Mouse (Mus musculus): ENCODE measurements around the gene Borcs5. TPM values are rescaled to one million over a fixed set of nuclear protein-coding genes. Genes with fewer than 3 reads are reported as not detected.

Borcs5 gene
- polyA plus RNA-seq (2015; fragmentation: Illumina TruSeq; extraction: RNeasy Lipid Tissue Mini Kit (QIAGEN cat#74804); ENCODE audit: insufficient read depth, low replicate concordance): 4.8 TPM

DNA sequence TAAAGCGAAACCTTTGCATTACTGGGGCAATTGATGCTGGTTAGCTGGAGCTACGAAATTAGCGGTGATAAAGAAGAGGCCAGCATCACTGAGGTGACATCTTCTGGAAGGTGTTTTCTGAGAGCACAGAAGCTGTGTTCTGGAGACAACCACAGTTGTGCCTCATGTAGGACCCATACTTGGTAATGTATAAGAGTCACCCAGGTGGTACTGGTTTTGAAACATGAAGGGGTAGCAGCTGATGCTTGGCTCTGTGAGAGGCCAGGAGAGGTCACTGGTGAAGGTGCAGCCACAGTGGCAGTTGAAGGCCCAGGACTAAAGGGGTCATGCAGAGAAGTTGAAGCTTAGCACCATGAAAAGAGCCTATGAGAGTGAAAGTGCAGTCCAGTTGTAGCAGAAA lies at the start of gene Borcs5:
Borcs5 (plus strand) TSS at position 301 of the 400 bp plus-strand sequence.

DNA sequence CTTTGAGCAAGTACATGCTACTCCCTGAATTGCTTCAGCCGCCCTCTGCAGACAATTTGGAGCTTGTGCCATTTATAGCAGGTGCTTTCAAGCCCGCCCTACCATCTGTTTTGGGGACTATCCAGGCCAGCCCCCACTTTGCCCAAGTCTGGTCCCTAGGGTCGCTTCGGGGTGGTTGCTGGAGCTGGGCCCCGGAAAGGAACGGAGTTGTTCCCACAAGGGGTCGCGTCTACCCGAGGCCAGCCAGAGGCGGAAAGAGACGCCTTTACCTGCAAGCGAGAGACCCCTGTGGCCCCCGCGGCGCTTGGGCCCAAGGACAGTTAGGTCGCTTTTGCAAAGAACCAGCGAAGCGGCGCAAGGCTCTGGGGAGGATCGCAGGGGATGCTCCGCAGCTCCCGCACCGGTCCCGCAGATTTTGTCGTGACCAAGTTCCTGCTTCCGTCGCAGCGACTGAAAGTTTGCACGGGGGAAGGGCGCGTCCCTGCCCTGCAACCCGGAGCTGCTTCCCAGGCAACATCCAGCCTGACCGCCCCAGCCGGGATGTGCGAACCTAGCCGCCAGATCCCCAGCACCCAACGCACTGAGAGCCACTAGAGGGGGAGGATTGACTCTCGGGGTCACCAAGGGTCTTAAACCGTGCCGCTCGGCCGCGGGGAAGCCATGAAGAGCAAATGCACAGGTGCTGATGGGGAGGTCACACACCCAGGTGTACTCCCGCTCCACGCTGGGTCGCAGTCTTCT lies 7.2 kb upstream of the Borcs5 start, which contains the start of gene Mansc1:
Mansc1 (minus strand) TSS at position 542 of the 741 bp plus-strand sequence.

Other genes starting within 250 kb of the Borcs5 start
- gene Bcl2l14, start 243.2 kb upstream of the Borcs5 start, polyA plus RNA-seq (2015; fragmentation: Illumina TruSeq; extraction: RNeasy Lipid Tissue Mini Kit (QIAGEN cat#74804); ENCODE audit: insufficient read depth, low replicate concordance): 6.2 TPM
- 38.6 TPM for gene Lrp6, start 72.5 kb upstream of the Borcs5 start, polyA plus RNA-seq (2015; fragmentation: Illumina TruSeq; extraction: RNeasy Lipid Tissue Mini Kit (QIAGEN cat#74804); ENCODE audit: insufficient read depth, low replicate concordance)
- gene Mansc1, start 7.0 kb upstream of the Borcs5 start, polyA plus RNA-seq (2015; fragmentation: Illumina TruSeq; extraction: RNeasy Lipid Tissue Mini Kit (QIAGEN cat#74804); ENCODE audit: insufficient read depth, low replicate concordance): 2.1 TPM
- gene Dusp16, start 153.1 kb downstream of the Borcs5 start, polyA plus RNA-seq (2015; fragmentation: Illumina TruSeq; extraction: RNeasy Lipid Tissue Mini Kit (QIAGEN cat#74804); ENCODE audit: insufficient read depth, low replicate concordance): 28.7 TPM
- gene Crebl2, start 190.6 kb downstream of the Borcs5 start, polyA plus RNA-seq (2015; fragmentation: Illumina TruSeq; extraction: RNeasy Lipid Tissue Mini Kit (QIAGEN cat#74804); ENCODE audit: insufficient read depth, low replicate concordance): 48.6 TPM